ENCODE assay signal across 19 mouse cellular contexts in genomic region chr2:148537251-148537650, GRCm38 (mm10).
"Had no signal": no experiment of that assay in that cellular context is flagged by ENCODE, and none has a peak within 500 bp of the region (broad histone marks: within the 10 kb centered on the region; RNA-seq: fewer than 3 reads in every experiment).

No protein-coding gene starts in this region.

- ATAC-seq: intestine, embryonic 16.5 days; midbrain, embryonic 13.5 days; midbrain, embryonic 16.5 days had no signal

- H3K27me3 ChIP-seq: liver, embryonic 15.5 days; lung, embryonic 15.5 days; midbrain, embryonic 13.5 days; neural tube, embryonic 13.5 days; stomach, embryonic 15.5 days had no signal

- DNase-seq: kidney, adult 18-20 months; kidney, postnatal 25 days; layer of hippocampus, postnatal 36 days; lung, adult 18-20 months; retina, postnatal 1 day; right cerebral cortex, postnatal 25 days; spleen, adult 18-20 months; thymus, adult 18-20 months; thymus, postnatal 36 days had no signal

- H3K4me1 ChIP-seq: liver, embryonic 15.5 days; midbrain, embryonic 13.5 days; neural tube, embryonic 13.5 days; stomach, embryonic 15.5 days had no signal

- H3K9me3 ChIP-seq: liver, embryonic 15.5 days; lung, embryonic 15.5 days; midbrain, embryonic 13.5 days; neural tube, embryonic 13.5 days; stomach, embryonic 15.5 days had no signal

- H3K4me3 ChIP-seq: left cerebral cortex, adult 2 months; liver, embryonic 15.5 days; lung, embryonic 15.5 days; midbrain, embryonic 13.5 days; neural tube, embryonic 13.5 days; stomach, embryonic 15.5 days had no signal

- H3K4me2 ChIP-seq: liver, embryonic 15.5 days; lung, embryonic 15.5 days; midbrain, embryonic 13.5 days; neural tube, embryonic 13.5 days; stomach, embryonic 15.5 days had no signal

- H3K36me3 ChIP-seq: liver, embryonic 15.5 days; lung, embryonic 15.5 days; midbrain, embryonic 13.5 days; neural tube, embryonic 13.5 days; stomach, embryonic 15.5 days had no signal

- H3K9ac ChIP-seq: liver, embryonic 15.5 days; lung, embryonic 15.5 days; midbrain, embryonic 13.5 days; neural tube, embryonic 13.5 days; stomach, embryonic 15.5 days had no signal

- H3K27ac ChIP-seq: kidney, postnatal 0 days; liver, embryonic 15.5 days; lung, embryonic 15.5 days; macrophage; midbrain, embryonic 13.5 days; neural tube, embryonic 13.5 days; stomach, embryonic 15.5 days had no signal
